Mouse (Mus musculus) left cerebral cortex, postnatal 10 days (tissue): ENCODE results near the gene Rcc1l. TPM values are rescaled to one million over a fixed set of nuclear protein-coding genes. Genes with fewer than 3 reads are reported as not detected.

Experiments used
- DNase-seq, 2 experiments: peaks; one replicate each; pipeline ENCODE4 v3.0.0; 2021 to 2022; ENCODE audit warnings: low spot score in 2 of 2, mixed read lengths in 1 of 2; ENCODE audit errors: extremely low spot score in 1 of 2
- intact Hi-C: fragments of 180-260 bp; cut with DNase I; formaldehyde crosslinking; loops from one replicate; pipeline ENCODE4 v1.15.1; 2025
- total RNA-seq, 2 experiments: library from RNA; stranded (reverse); gene quantifications; 2 replicates each; pipeline ENCODE4 v1.2.3; 2021

Gene Rcc1l
- 10 to 100 TPM; 18.4 to 21.1 TPM for total RNA-seq

DNA sequence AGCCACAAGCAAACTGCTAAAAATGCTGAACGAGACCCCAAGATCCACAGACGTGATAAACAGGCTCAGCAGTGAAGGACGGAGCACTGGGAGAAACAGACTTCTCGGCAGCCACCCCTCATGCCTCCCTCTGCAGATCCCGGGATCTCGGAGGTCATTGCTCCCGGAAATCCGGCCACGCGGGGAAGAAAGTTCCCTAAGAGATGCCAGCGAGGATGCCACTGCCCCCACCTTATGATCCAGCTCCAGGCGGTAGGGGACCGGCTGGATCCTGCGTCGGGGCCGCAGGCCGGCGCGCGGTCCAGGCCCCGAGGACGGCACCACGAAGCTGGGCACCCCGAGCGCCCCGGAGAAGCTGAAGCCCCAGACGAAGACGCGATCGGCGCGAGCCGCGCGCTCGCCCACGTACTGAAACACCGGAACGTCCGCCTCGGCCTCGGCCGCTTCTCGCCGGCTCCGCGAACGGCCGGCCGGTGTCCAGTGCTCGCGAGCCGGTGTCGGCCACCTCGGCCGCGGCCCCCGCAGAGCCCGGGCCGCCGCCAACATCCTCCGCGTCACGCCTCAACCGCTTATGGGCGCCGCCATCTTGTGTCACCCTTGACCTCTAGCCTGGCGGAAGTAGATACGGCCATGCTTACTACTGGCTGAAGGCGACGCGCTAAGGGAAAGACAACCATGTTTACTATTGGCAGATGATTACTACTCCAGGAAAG is at the start of gene Rcc1l:
Gene Rcc1l, minus strand, starts transcription at position 606 of the 713 bp plus-strand sequence.
- intact Hi-C loops: no loop called here
- peak; percentile 87 to 89 for DNase-seq

- intact Hi-C loops: no loop called here
- DNase-seq: peak in 1 of 2 experiments; percentile 51
Observed at GRCm38 (mm10) chr5:134225110-134225901, 48.7 kb upstream of the Rcc1l start.

DNA sequence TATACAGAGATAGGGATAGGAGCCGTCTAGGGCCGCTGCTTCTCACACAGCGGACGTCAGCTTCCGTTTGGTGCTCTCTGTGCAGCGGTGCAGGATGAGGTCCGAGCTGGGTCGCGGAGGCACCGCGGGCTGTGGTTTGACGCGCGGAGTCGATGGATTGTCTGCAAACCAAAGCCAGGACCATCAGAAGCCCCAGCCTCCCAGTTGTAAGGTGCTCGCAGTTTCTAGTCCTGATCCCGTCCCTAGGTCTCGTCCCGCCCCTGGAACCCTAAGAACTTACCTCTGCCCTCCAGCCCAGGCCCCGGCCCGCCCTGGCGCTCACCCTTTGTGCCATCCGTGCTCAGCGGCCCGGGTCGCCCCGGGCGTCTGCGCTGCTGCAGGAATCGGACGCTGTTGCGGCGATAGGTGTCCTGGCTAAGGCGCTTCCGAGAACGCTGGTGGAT is 45.2 kb upstream of the Rcc1l start:
- peak in 1 of 2 experiments; percentile 23 for DNase-seq
- intact Hi-C loops: no loop called here

GRCm38 (mm10) chr5:134221278-134221677 is 44.7 kb upstream of the Rcc1l start:
- intact Hi-C loops: no loop called here
- no peak for DNase-seq

- no peak for DNase-seq
- intact Hi-C loops: no loop called here
Observed at GRCm38 (mm10) chr5:134217900-134218299, 41.3 kb upstream of the Rcc1l start.

- intact Hi-C loops: no loop called here
- no peak for DNase-seq
Observed at GRCm38 (mm10) chr5:134214021-134214806, 37.6 kb upstream of the Rcc1l start.

DNA sequence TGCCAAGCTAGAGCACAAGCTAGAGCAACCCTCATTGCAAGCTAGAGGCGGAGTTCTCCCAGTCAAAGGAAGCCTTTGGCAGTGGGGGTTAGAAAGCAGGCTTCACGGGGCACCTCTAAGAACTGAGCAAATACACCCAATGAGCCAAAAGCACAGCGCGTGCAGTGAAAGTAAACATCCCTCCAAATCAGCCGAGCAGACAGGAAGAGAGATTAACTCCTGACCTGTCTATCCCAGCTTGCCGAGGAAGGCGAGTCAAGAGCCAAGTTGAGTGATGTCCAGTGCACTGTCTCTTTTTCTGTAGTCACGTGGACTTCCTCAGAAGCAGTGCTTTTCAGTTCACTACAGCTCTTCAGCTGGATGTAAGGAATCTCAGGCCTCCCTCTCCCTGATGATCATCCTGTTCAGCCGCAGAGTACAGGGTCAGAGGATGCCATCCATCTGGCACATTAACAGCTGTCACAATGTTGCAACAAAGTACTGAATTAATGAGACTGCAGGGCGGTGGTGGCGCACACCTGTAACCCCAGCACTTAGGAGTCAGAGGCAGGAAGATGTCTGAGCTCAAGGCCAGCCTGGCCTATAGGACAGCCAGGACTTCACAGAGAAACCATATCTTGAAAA is 33.5 kb upstream of the Rcc1l start:
- DNase-seq: peak in 1 of 2 experiments; percentile 40
- intact Hi-C loops: no loop called here

GRCm38 (mm10) chr5:134206721-134207120 is 30.1 kb upstream of the Rcc1l start:
- intact Hi-C loops: no loop called here
- DNase-seq: no peak

- intact Hi-C loops: no loop called here
- DNase-seq: no peak
Observed at GRCm38 (mm10) chr5:134193664-134194063, 17.1 kb upstream of the Rcc1l start.

DNA sequence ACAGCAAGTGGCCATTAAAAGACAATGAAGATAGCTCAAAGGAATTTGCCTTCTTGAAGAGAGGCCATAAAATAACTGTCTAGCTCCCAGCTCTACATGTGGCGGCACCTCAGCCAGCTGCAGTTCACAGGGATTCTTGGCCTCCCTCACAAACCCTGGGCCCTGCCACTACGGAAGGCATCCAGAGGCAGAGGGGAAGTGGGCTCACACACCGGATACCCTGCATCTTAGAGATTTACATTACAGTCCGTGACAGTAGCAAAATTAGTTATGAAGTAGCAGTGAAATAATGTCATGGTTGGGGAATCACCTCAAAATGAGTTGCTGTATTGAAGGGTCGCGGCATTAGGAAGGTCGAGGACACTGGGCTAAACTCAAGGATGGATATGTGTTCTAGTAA is 12.0 kb upstream of the Rcc1l start:
- intact Hi-C loops: loop anchor here (5.0 kb wide), 1 partner anchor 44 kb away; no protein-coding TSS in a partner anchor
- DNase-seq: no peak

DNA sequence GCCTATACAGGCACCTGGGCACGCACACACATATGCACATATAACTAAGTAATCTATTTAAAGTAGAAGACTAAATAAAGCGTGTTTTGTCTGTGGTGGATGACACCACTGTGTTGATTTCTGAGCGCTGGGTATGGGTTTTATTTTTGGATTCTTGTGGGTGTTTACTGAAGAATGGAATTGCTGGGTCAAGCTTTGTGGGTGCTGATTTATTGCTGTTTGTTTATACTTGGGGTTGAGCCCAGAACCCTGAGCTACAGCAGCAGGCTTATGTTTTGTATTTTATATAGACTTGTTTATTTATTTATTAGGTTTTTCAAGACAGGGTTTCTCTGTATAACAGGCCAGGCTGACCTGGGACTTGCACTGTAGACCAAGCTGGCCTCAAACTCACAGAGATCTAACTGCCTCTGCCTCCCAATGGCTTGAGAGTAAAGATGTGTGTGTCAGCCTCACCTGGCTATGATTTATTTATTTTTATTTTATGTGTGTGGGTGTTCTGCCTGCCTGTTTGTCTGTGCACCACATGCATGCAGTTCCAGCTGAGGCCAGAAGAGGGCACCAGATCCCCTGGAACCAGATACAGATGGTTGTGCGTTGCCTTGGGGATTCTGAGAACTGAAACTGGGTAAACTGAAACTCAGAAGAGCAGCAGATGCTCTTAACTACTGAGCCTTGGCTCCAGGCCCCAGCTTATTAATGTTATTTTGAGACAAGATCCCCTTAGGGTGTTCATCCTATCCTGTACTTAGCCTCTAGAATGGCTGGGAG is 10.6 kb upstream of the Rcc1l start:
- DNase-seq: peak in 1 of 2 experiments; percentile 55
- intact Hi-C loops: loop anchor here (5.0 kb wide), 1 partner anchor 45 kb away; no protein-coding TSS in a partner anchor

- intact Hi-C loops: loop anchor here (5.0 kb wide), 1 partner anchor 46 kb away; no protein-coding TSS in a partner anchor
- no peak for DNase-seq
Observed at GRCm38 (mm10) chr5:134186059-134186458, 9.5 kb upstream of the Rcc1l start.

- intact Hi-C loops: no loop called here
- DNase-seq: peak; percentile 99
Observed at GRCm38 (mm10) chr5:134183880-134184808, 7.6 kb upstream of the Rcc1l start, which contains the start of gene Gtf2ird2. TSS of gene Gtf2ird2 (plus strand) at chr5:134184019.

DNA sequence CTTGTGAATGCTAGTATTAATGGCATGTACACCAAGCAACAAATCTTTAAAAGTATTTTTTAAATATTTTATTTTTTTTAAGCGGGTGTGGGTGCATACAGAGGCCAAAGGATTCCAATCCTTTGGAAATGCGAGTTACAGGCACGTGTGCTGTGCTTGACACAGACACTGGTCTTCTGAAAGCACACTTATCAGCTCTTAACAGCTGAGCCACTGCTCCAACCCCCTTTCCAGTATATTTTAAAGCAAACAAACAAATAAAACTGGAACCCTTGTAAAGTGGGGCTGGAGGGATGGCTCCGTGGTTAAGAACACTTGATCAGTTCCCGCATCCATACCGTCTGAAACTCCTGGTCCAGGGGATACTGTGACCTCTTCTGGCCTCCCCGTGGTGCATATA is 6.6 kb upstream of the Rcc1l start:
- no peak for DNase-seq
- intact Hi-C loops: no loop called here

GRCm38 (mm10) chr5:134182735-134183134 is 6.2 kb upstream of the Rcc1l start:
- intact Hi-C loops: no loop called here

GRCm38 (mm10) chr5:134182172-134182571 is 5.6 kb upstream of the Rcc1l start:
- no peak for DNase-seq

More at GRCm38 (mm10) chr5:134182735-134183134, 6.2 kb upstream of the Rcc1l start:
- no peak for DNase-seq

GRCm38 (mm10) chr5:134179871-134180270 is 3.3 kb upstream of the Rcc1l start:
- peak; percentile 77 to 84 for DNase-seq
- intact Hi-C loops: loop anchor here (2.0 kb wide), 2 partner anchors 161 to 307 kb away; no protein-coding TSS in a partner anchor

More at GRCm38 (mm10) chr5:134182172-134182571, 5.6 kb upstream of the Rcc1l start:
- intact Hi-C loops: no loop called here
